Mouse (Mus musculus): ENCODE results near the gene Mtmr10. TPM values are rescaled to one million over a fixed set of nuclear protein-coding genes. Genes with fewer than 3 reads are reported as not detected.

Gene Mtmr10
- polyA plus RNA-seq, 1 experiment from 2014 or later: 17.7 TPM

DNA sequence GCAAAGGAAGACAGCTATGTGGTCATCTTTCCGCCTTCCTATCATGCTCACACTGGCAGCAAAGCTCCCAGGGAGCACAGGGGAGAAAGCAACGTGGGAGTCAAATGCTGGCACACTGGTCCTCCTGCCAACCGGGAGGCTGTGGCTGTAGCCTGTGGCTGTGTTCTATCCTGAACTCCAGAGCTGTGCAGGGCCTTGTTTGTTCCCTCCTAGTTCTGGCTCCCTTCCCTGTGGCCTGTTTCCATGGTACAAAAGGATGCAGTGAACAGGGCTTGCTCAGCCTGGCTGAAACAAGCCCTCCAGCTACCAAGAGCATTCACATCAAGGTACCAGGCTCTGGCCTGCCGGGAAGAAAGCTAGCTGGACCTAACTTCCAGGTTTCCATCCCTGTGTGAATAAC lies 63.6 kb downstream of the Mtmr10 start:
- Histone ChIP-seq H3K4me1 (ENCODE audit: control insufficient read depth, insufficient read depth, low read length) (peaks cover 5% of the 10 kb centered on the region; the same call in 1 of the 2 replicates), H3K36me3 (ENCODE audit: control insufficient read depth, insufficient read depth, low read length) (peaks cover 12% of the 10 kb centered on the region), H3K9me3 (ENCODE audit: control insufficient read depth, low read length) (no peaks in the 10 kb centered on the region), H3K27me3 (ENCODE audit: control insufficient read depth, insufficient read depth, low read length) (no peaks in the 10 kb centered on the region), H3K9ac (ENCODE audit: low read length) (no peak overlapping the region), H3K4me2 (no peak overlapping the region), H3K4me3 (ENCODE audit: low read depth, low read length) (no peak overlapping the region), H3K27ac (ENCODE audit: low read depth, low read length) (no peak overlapping the region)
- DNase-seq (ENCODE audit: low spot score, missing footprints): no peak
- no peak for ATAC-seq (ENCODE audit: low FRiP score)
- 81% methylated on average over 4 of the region's 4 CpGs for WGBS

DNA sequence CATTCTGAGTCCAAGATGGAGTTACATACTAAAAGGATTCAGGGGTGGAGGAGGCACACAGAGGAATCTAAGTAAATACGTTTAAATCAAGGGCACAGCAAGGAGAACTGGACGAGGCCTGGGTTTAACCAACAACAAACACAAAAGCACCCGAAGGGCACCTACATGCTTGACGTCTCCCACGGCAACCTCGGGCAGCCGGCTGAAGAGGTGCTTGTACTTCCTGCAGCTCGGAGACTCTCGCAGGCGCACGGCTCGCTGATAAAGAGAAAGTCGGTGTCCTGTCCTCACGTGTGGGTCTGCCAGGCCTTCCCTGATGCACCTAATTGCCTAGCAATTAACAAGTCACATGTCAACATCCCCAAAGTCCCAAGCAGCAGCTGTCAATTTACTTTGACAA lies 66.8 kb downstream of the Mtmr10 start:
- ATAC-seq (ENCODE audit: low FRiP score) (0 out of 2 replicates have a peak, but pooled peaks have one; percentile 33), DNase-seq (ENCODE audit: low spot score, missing footprints) (peak; percentile 84)
- no peaks in the 10 kb centered on the region for H3K9me3 ChIP-seq (ENCODE audit: control insufficient read depth, low read length)
- H3K36me3 ChIP-seq (ENCODE audit: control insufficient read depth, insufficient read depth, low read length): peaks cover 3% of the 10 kb centered on the region
- 32% methylated on average over 14 of the region's 14 CpGs for WGBS
- no peak overlapping the region for H3K27ac ChIP-seq (ENCODE audit: low read depth, low read length)
- no peak overlapping the region for H3K4me3 ChIP-seq (ENCODE audit: low read depth, low read length)
- no peak overlapping the region for H3K4me2 ChIP-seq
- H3K9ac ChIP-seq (ENCODE audit: low read length): no peak overlapping the region
- H3K4me1 ChIP-seq (ENCODE audit: control insufficient read depth, insufficient read depth, low read length): peaks cover 5% of the 10 kb centered on the region; the same call in 1 of the 2 replicates
- H3K27me3 ChIP-seq (ENCODE audit: control insufficient read depth, insufficient read depth, low read length): no peaks in the 10 kb centered on the region

DNA sequence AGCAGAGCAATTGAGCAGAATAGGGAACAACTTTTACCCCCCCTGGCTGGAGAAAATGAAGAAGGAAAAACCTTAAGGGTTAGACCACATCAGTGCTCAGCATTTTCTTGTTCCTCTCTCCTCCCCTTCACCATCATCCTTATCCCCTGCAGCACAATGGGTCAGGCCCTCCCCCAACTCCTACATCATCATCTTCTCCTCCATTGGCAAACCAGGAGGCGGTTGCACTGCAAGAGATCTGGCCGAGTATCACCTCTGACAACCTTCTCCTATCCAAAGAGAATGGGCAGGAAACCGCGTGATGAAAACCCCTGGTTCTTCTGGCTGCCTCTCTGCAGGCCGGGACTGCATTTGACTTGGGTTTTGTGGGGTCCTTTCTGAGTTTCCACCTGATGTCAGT lies 69.2 kb downstream of the Mtmr10 start:
- Histone ChIP-seq H3K27ac (ENCODE audit: low read depth, low read length) (no peak overlapping the region), H3K9me3 (ENCODE audit: control insufficient read depth, low read length) (no peaks in the 10 kb centered on the region), H3K4me2 (no peak overlapping the region), H3K4me1 (ENCODE audit: control insufficient read depth, insufficient read depth, low read length) (peaks cover 5% of the 10 kb centered on the region; the same call in 1 of the 2 replicates), H3K9ac (ENCODE audit: low read length) (no peak overlapping the region), H3K36me3 (ENCODE audit: control insufficient read depth, insufficient read depth, low read length) (peaks cover 3% of the 10 kb centered on the region; the same call in 1 of the 2 replicates), H3K4me3 (ENCODE audit: low read depth, low read length) (no peak overlapping the region), H3K27me3 (ENCODE audit: control insufficient read depth, insufficient read depth, low read length) (no peaks in the 10 kb centered on the region)
- no peak for ATAC-seq (ENCODE audit: low FRiP score)
- WGBS: 90% methylated on average over 5 of the region's 5 CpGs
- no peak for DNase-seq (ENCODE audit: low spot score, missing footprints)

DNA sequence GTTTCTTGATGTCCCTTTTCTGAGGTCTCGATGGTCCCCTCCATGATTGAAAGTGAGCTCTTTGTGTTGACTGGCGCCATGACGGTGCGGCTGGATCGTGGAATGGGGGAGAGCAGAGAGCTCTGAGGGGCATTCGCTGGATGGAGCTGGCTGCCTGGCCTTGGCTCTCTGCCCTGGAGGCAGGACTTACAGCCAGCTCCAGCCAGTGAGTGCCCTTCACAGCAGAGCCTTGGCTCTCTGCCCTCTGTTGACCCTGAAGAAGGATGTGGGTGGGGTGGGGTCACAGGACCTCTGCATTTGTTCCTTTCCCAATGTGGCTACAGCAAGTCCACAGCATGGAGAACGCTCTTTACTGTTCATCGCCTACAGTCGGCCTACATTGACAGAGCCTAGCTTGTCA lies 70.0 kb downstream of the Mtmr10 start:
- H3K4me1 ChIP-seq (ENCODE audit: control insufficient read depth, insufficient read depth, low read length): peaks cover 5% of the 10 kb centered on the region; the same call in 1 of the 2 replicates
- no peaks in the 10 kb centered on the region for H3K9me3 ChIP-seq (ENCODE audit: control insufficient read depth, low read length)
- DNase-seq (ENCODE audit: low spot score, missing footprints) (no peak), ATAC-seq (ENCODE audit: low FRiP score) (no peak)
- no peak overlapping the region for H3K4me3 ChIP-seq (ENCODE audit: low read depth, low read length)
- WGBS: 89% methylated on average over 9 of the region's 9 CpGs
- no peak overlapping the region for H3K27ac ChIP-seq (ENCODE audit: low read depth, low read length)
- H3K9ac ChIP-seq (ENCODE audit: low read length): no peak overlapping the region
- H3K4me2 ChIP-seq: no peak overlapping the region
- no peaks in the 10 kb centered on the region for H3K27me3 ChIP-seq (ENCODE audit: control insufficient read depth, insufficient read depth, low read length)
- H3K36me3 ChIP-seq (ENCODE audit: control insufficient read depth, insufficient read depth, low read length): peaks cover 8% of the 10 kb centered on the region

DNA sequence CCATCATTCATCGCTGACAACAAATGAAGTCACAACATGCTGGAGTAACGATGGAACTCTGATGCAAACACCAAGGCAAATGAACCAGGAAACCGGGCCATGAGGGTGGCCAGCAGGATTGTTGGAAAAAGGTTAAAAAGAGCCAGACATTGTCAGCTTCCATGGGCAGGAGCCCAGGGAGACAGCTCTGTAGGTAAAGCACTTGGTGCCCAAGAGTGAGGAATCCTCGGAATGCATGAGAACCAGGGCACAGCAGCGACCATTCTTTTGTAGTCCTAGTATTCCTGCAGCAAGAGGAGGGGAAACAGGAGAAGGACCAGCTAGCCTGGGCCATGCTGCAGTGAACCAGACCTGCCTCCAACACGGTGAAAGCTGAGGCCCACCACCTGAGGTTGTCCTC lies 71.2 kb downstream of the Mtmr10 start:
- 88% methylated on average over 6 of the region's 6 CpGs for WGBS
- no peak for DNase-seq (ENCODE audit: low spot score, missing footprints)
- H3K36me3 ChIP-seq (ENCODE audit: control insufficient read depth, insufficient read depth, low read length): peaks cover 5% of the 10 kb centered on the region
- no peak for ATAC-seq (ENCODE audit: low FRiP score)
- no peaks in the 10 kb centered on the region for H3K9me3 ChIP-seq (ENCODE audit: control insufficient read depth, low read length)
- H3K27ac ChIP-seq (ENCODE audit: low read depth, low read length): no peak overlapping the region
- peaks cover 5% of the 10 kb centered on the region; the same call in 1 of the 2 replicates for H3K4me1 ChIP-seq (ENCODE audit: control insufficient read depth, insufficient read depth, low read length)
- H3K9ac ChIP-seq (ENCODE audit: low read length): no peak overlapping the region
- H3K4me2 ChIP-seq: no peak overlapping the region
- H3K4me3 ChIP-seq (ENCODE audit: low read depth, low read length): no peak overlapping the region
- no peaks in the 10 kb centered on the region for H3K27me3 ChIP-seq (ENCODE audit: control insufficient read depth, insufficient read depth, low read length)

DNA sequence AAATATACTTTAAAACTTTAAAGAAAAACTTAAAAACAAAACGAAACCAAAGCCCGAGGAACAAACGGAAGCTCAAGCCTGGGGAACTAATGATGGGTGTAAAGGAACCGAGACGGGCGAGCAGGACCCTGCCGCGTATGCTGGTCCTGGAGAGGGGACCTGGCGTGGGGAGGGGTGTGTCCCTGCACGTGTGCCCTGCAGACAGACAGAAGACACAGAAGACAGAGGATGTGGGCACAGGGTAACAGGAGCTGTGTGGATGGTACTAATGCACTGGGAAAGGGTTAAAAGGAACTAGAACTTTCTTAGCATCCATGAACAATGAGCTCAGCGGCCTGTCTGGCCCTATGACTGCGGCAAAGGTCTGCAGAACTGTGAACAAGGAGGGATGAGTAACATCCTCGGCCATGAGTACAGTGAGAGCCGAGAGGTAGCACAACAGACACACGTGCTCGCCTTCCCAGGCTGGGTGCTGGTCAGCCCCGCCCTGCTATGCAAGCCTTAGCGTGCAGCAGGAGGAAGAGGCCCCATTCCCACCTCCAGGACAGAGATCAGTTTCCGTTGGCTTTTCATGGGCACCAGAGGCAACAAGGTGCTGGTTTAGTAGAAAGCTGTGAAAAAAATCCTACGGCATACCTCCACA lies 72.6 kb downstream of the Mtmr10 start:
- Histone ChIP-seq H3K4me2 (no peak overlapping the region), H3K27me3 (ENCODE audit: control insufficient read depth, insufficient read depth, low read length) (no peaks in the 10 kb centered on the region), H3K4me1 (ENCODE audit: control insufficient read depth, insufficient read depth, low read length) (no peaks in the 10 kb centered on the region), H3K9me3 (ENCODE audit: control insufficient read depth, low read length) (no peaks in the 10 kb centered on the region), H3K9ac (ENCODE audit: low read length) (no peak overlapping the region), H3K36me3 (ENCODE audit: control insufficient read depth, insufficient read depth, low read length) (peaks cover 5% of the 10 kb centered on the region), H3K27ac (ENCODE audit: low read depth, low read length) (no peak overlapping the region), H3K4me3 (ENCODE audit: low read depth, low read length) (no peak overlapping the region)
- WGBS: 92% methylated on average over 20 of the region's 20 CpGs
- DNase-seq (ENCODE audit: low spot score, missing footprints) (no peak), ATAC-seq (ENCODE audit: low FRiP score) (no peak)

DNA sequence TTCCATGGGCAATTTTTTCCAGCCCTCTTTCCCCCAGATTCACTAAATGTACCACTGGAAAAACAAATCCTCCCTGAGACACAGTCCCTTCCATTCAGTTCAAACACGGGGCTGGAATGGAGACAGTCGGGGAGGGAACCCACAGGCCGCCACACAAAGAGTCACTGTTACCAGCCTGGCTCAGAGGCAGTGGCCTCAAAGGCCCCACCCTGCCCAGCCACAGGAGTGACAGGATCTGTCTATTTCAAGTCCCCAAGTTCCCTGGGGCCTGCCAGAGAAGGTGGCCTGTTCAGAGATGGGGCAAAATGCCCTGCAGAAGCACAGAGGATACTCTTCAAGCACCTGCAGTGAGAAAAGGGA lies 73.1 kb downstream of the Mtmr10 start:
- Histone ChIP-seq H3K9ac (ENCODE audit: low read length) (no peak overlapping the region), H3K27ac (ENCODE audit: low read depth, low read length) (no peak overlapping the region), H3K4me1 (ENCODE audit: control insufficient read depth, insufficient read depth, low read length) (no peaks in the 10 kb centered on the region), H3K9me3 (ENCODE audit: control insufficient read depth, low read length) (no peaks in the 10 kb centered on the region), H3K27me3 (ENCODE audit: control insufficient read depth, insufficient read depth, low read length) (no peaks in the 10 kb centered on the region), H3K4me3 (ENCODE audit: low read depth, low read length) (no peak overlapping the region), H3K4me2 (no peak overlapping the region), H3K36me3 (ENCODE audit: control insufficient read depth, insufficient read depth, low read length) (peaks cover 5% of the 10 kb centered on the region)
- DNase-seq (ENCODE audit: low spot score, missing footprints) (no peak), ATAC-seq (ENCODE audit: low FRiP score) (no peak)
- 71% methylated on average over 3 of the region's 3 CpGs for WGBS

DNA sequence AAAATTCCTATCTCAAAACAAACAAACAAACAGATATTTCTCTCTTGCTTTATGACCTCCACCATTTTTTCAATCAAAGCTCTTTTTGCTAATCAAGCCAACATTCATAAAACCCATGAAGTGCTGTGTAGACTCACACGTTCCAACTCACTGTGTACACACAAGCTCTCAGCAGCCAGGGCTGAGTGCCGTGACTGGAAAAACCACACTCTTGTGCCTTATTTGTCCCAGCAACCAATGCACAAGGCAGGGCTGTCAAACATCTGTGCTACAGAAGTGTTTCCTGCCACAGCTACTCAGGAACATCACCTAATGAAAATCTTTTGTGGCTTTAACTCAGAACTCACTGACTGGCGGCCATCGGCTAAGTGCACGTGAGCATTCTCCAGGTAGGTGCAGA lies 78.4 kb downstream of the Mtmr10 start:
- no peak overlapping the region for H3K4me3 ChIP-seq (ENCODE audit: low read depth, low read length)
- no peaks in the 10 kb centered on the region for H3K9me3 ChIP-seq (ENCODE audit: control insufficient read depth, low read length)
- no peak overlapping the region for H3K4me2 ChIP-seq
- no peak overlapping the region for H3K27ac ChIP-seq (ENCODE audit: low read depth, low read length)
- WGBS: 94% methylated on average over 5 of the region's 5 CpGs
- no peak overlapping the region for H3K9ac ChIP-seq (ENCODE audit: low read length)
- no peaks in the 10 kb centered on the region for H3K27me3 ChIP-seq (ENCODE audit: control insufficient read depth, insufficient read depth, low read length)
- ATAC-seq (ENCODE audit: low FRiP score) (no peak), DNase-seq (ENCODE audit: low spot score, missing footprints) (no peak)
- peaks cover 7% of the 10 kb centered on the region for H3K36me3 ChIP-seq (ENCODE audit: control insufficient read depth, insufficient read depth, low read length)
- no peaks in the 10 kb centered on the region for H3K4me1 ChIP-seq (ENCODE audit: control insufficient read depth, insufficient read depth, low read length)

DNA sequence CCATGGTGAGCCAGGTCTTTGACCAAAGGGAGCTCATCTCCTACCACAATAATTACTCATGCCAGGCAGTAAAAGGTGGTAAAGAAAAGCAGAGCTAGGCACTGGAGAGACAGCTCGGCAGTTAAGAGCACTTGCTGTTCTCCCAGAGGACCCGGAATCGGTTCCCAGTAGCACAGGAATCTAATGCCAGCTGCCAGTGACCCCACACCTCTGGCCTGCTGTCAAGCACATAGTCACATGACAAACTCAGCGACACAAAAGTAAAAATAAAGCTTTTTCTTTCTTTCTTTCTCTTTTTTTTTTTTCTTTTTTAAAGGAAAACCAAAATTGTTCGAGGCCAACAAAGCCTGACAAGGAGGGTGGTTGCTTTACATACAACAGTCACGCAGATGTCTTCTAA lies 82.4 kb downstream of the Mtmr10 start:
- Histone ChIP-seq H3K4me1 (ENCODE audit: control insufficient read depth, insufficient read depth, low read length) (0 out of 2 replicates have a peak, but pooled peaks cover 3% of the 10 kb centered on the region), H3K27ac (ENCODE audit: low read depth, low read length) (no peak overlapping the region), H3K4me2 (no peak overlapping the region), H3K9me3 (ENCODE audit: control insufficient read depth, low read length) (no peaks in the 10 kb centered on the region), H3K4me3 (ENCODE audit: low read depth, low read length) (no peak overlapping the region), H3K36me3 (ENCODE audit: control insufficient read depth, insufficient read depth, low read length) (0 out of 2 replicates have a peak, but pooled peaks cover 2% of the 10 kb centered on the region), H3K9ac (ENCODE audit: low read length) (no peak overlapping the region), H3K27me3 (ENCODE audit: control insufficient read depth, insufficient read depth, low read length) (no peaks in the 10 kb centered on the region)
- WGBS: 90% methylated on average over 6 of the region's 6 CpGs
- DNase-seq (ENCODE audit: low spot score, missing footprints) (no peak), ATAC-seq (ENCODE audit: low FRiP score) (no peak)

Measured in midbrain, embryonic 11.5 days (tissue).